Mouse (Mus musculus) thymus, postnatal 10 days (tissue): ENCODE results near the gene Tyw3.

Experiments used
- DNase-seq, 2 experiments: peaks; one replicate each; pipeline ENCODE4 v3.0.0; 2021; ENCODE audit warnings: low spot score in 2 of 2

Tyw3 gene

GRCm38 (mm10) chr3:154562192-154562591, 34.7 kb downstream of the Tyw3 start:
- DNase-seq: no peak

GRCm38 (mm10) chr3:154551035-154551411, 45.9 kb downstream of the Tyw3 start:
- DNase-seq: no peak

GRCm38 (mm10) chr3:154550326-154551034, 46.4 kb downstream of the Tyw3 start:
- DNase-seq: no peak

GRCm38 (mm10) chr3:154548868-154549301, 48.0 kb downstream of the Tyw3 start:
- no peak for DNase-seq

- DNase-seq: no peak
Measured at GRCm38 (mm10) chr3:154547549-154548426, 49.1 kb downstream of the Tyw3 start.

GRCm38 (mm10) chr3:154546234-154546633, 50.7 kb downstream of the Tyw3 start:
- DNase-seq: no peak

GRCm38 (mm10) chr3:154540086-154540911, 56.6 kb downstream of the Tyw3 start:
- DNase-seq: no peak

- DNase-seq: no peak
Measured at GRCm38 (mm10) chr3:154536134-154536533, 60.8 kb downstream of the Tyw3 start.

GRCm38 (mm10) chr3:154533246-154533645, 63.7 kb downstream of the Tyw3 start:
- DNase-seq: no peak

GRCm38 (mm10) chr3:154528973-154529372, 67.9 kb downstream of the Tyw3 start:
- DNase-seq: no peak

- DNase-seq: no peak
Measured at GRCm38 (mm10) chr3:154526610-154527009, 70.3 kb downstream of the Tyw3 start.
